In the genomic region with DNA sequence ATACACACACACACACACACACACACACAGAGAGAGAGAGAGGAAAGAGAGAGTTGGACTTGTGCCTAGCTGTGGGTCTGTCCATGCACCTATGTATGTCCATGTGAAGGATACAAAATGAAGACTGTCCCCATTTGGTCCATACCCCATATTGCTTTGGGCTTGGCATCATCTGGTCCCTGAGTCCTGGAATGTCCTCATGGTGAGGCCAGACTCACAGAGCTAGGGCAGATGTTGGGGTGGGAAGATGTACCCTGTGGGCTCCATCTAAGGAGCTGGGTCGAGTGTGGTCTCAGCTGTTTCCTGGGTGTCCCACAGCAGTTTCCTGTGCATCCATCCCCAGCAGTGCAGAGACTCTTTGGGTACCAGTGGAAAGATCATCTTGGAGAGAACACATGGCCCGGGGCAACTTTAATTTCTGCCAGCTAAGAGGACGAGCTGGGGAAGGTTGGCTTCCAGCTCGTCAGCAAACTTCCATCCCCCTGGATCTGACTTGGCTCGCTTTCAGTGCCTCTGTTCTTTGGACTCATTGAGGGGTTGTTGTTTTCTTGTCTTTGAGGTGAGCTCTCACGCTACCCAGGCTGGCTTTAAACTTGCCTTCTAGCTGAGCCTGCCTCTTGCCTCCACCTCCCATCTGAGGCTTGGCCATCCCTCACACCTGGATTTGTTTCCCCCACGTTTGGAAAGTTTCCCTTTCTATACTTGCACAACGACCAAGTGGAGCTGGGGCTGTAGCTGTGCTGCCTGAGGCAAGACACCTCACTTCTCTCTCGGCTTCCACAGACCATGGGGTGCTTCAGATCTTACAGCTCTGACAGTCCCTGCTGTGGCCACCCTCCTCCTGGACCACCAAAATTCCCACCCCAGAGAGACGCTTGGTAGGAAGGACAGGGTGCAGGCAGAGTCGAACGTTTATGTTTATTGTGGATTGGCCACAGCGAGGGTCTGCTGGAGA, we compare ENCODE assay signal across 34 mouse cellular contexts. TPM values are rescaled to one million over a fixed set of nuclear protein-coding genes. Genes with fewer than 3 reads are reported as not detected.
A peak's percentile ranks its signal among the peaks of the same experiment; 100 is the strongest.
DNase-seq lines count a peak whose midpoint lies in the region; ATAC-seq and TF ChIP-seq lines count a peak whose summit lies in the region.
"Had no signal": no experiment of that assay in that cellular context is flagged by ENCODE, and none has a peak within 500 bp of the region (broad histone marks: within the 10 kb centered on the region; RNA-seq: fewer than 3 reads in every experiment).

No protein-coding gene starts in this region.

- TF ChIP-seq POLR2A in heart, adult 2 months (IDR thresholded peaks at IDR 0.05; ENCODE audit: insufficient read depth, low read depth, low read length) = peak; percentile 86
- TF ChIP-seq POLR2A in kidney, adult 2 months (IDR thresholded peaks at IDR 0.05; ENCODE audit: low read depth, low read length) = no peak

- H3K4me2 ChIP-seq in kidney, embryonic 16.5 days (replicated peaks; ENCODE audit: low read depth, low read length) = no peak overlapping the region
- H3K4me2 ChIP-seq: embryonic facial prominence, embryonic 13.5 days; hindbrain, embryonic 13.5 days; liver, embryonic 12.5 days; midbrain, embryonic 12.5 days; neural tube, embryonic 13.5 days had no signal

- no peaks in the 10 kb centered on the region for H3K9me3 ChIP-seq in kidney, embryonic 16.5 days (ENCODE audit: low read length)
- H3K9me3 ChIP-seq in hindbrain, embryonic 10.5 days = no peaks in the 10 kb centered on the region
- H3K9me3 ChIP-seq: embryonic facial prominence, embryonic 13.5 days; hindbrain, embryonic 13.5 days; liver, embryonic 12.5 days; midbrain, embryonic 12.5 days; neural tube, embryonic 13.5 days had no signal

- no peaks in the 10 kb centered on the region for H3K79me2 ChIP-seq in heart, adult 2 months (replicated peaks; ENCODE audit: control insufficient read depth, insufficient read depth, low read length)

- TF ChIP-seq EP300 in heart, adult 2 months (IDR thresholded peaks at IDR 0.05; ENCODE audit: insufficient read depth, low read depth, low read length) = peak; percentile 97

- no peaks in the 10 kb centered on the region for H3K27me3 ChIP-seq in heart, adult 2 months (ENCODE audit: control insufficient read depth, insufficient read depth, low read length)
- H3K27me3 ChIP-seq in kidney, adult 2 months (replicated peaks; ENCODE audit: control insufficient read depth, insufficient read depth, low read length) = no peaks in the 10 kb centered on the region
- H3K27me3 ChIP-seq in kidney, embryonic 16.5 days (ENCODE audit: insufficient read depth, low read length) = no peaks in the 10 kb centered on the region
- H3K27me3 ChIP-seq in hindbrain, embryonic 10.5 days (ENCODE audit: insufficient read depth, poor library complexity, severe bottlenecking) = no peaks in the 10 kb centered on the region
- H3K27me3 ChIP-seq: embryonic facial prominence, embryonic 13.5 days; midbrain, embryonic 12.5 days; neural tube, embryonic 13.5 days had no signal

- intact Hi-C loops in heart, adult 2 months (cut with DNase I) = no loop called here
- intact Hi-C loops in heart, postnatal 36 days (cut with DNase I) = no loop called here

- no peak for ATAC-seq in kidney, embryonic 16.5 days (ENCODE audit: low FRiP score, low TSS enrichment)
- ATAC-seq: CD4-positive, CD25-positive, alpha-beta regulatory T cell, adult 4 months; forebrain, postnatal 0 days; intestine, embryonic 16.5 days; liver, embryonic 12.5 days; liver, postnatal 0 days had no signal

- no peak overlapping the region for H3K9ac ChIP-seq in heart, adult 2 months (ENCODE audit: low read depth, low read length)
- H3K9ac ChIP-seq in kidney, embryonic 16.5 days (replicated peaks; ENCODE audit: low read length) = no peak overlapping the region
- H3K9ac ChIP-seq: embryonic facial prominence, embryonic 13.5 days; forebrain, postnatal 0 days; hindbrain, embryonic 13.5 days; liver, embryonic 12.5 days; liver, postnatal 0 days; midbrain, embryonic 12.5 days; neural tube, embryonic 13.5 days had no signal

- no peak overlapping the region for H3K27ac ChIP-seq in heart, adult 2 months
- no peak overlapping the region for H3K27ac ChIP-seq in kidney, adult 2 months (ENCODE audit: insufficient read depth, low read depth, low read length)
- H3K27ac ChIP-seq in kidney, embryonic 16.5 days (ENCODE audit: low read length) = no peak overlapping the region
- no peak overlapping the region for H3K27ac ChIP-seq in hindbrain, embryonic 10.5 days
- H3K27ac ChIP-seq: embryonic facial prominence, embryonic 13.5 days; hindbrain, embryonic 13.5 days; liver, embryonic 12.5 days; midbrain, embryonic 12.5 days; neural tube, embryonic 13.5 days had no signal

- no peaks in the 10 kb centered on the region for H3K36me3 ChIP-seq in heart, adult 2 months (ENCODE audit: control insufficient read depth, insufficient read depth, low read length)
- H3K36me3 ChIP-seq in kidney, adult 2 months (ENCODE audit: control insufficient read depth, insufficient read depth, low read length) = no peaks in the 10 kb centered on the region
- H3K36me3 ChIP-seq in kidney, embryonic 16.5 days (ENCODE audit: insufficient read depth, low read length) = no peaks in the 10 kb centered on the region
- H3K36me3 ChIP-seq in hindbrain, embryonic 10.5 days = no peaks in the 10 kb centered on the region
- H3K36me3 ChIP-seq: embryonic facial prominence, embryonic 13.5 days; hindbrain, embryonic 13.5 days; liver, embryonic 12.5 days; midbrain, embryonic 12.5 days; neural tube, embryonic 13.5 days had no signal

- no peak overlapping the region for H3K4me3 ChIP-seq in heart, adult 2 months
- no peak overlapping the region for H3K4me3 ChIP-seq in kidney, adult 2 months (ENCODE audit: insufficient read depth, low read depth, low read length)
- no peak overlapping the region for H3K4me3 ChIP-seq in kidney, embryonic 16.5 days (ENCODE audit: low read length)
- H3K4me3 ChIP-seq in hindbrain, embryonic 10.5 days = no peak overlapping the region
- H3K4me3 ChIP-seq: embryonic facial prominence, embryonic 13.5 days; erythroblast, embryonic 14.5 days; hindbrain, embryonic 13.5 days; liver, embryonic 12.5 days; midbrain, embryonic 12.5 days; neural tube, embryonic 13.5 days had no signal

- no peak for DNase-seq in heart, adult 2 months
- no peak for DNase-seq in heart, adult 9 months (ENCODE audit: low spot score in 2 of 2)
- DNase-seq in kidney, adult 2 months = peak; percentile 77
- DNase-seq in heart, postnatal 36 days = peak; percentile 12 to 28
- peak; percentile 62 for DNase-seq in kidney, postnatal 14 days
- no peak for DNase-seq in hindbrain, embryonic 10.5 days (ENCODE audit: low spot score)
- DNase-seq in thymus, postnatal 25 days = no peak
- DNase-seq: adrenal gland, postnatal 14 days; cerebellum, adult 11 months; cerebellum, adult 9-10 months; cerebellum, postnatal 36 days; forebrain, postnatal 0 days; left cerebral cortex, postnatal 4 days; liver, postnatal 0 days; lung, postnatal 36 days; thymus, adult 2 months; thymus, postnatal 4 days had no signal

- no peaks in the 10 kb centered on the region for H3K4me1 ChIP-seq in heart, adult 2 months (ENCODE audit: control insufficient read depth, insufficient read depth, low read length)
- peaks cover 13% of the 10 kb centered on the region for H3K4me1 ChIP-seq in kidney, adult 2 months (ENCODE audit: control insufficient read depth, insufficient read depth, low read length)
- H3K4me1 ChIP-seq in kidney, embryonic 16.5 days (ENCODE audit: insufficient read depth, low read length) = peaks cover 10% of the 10 kb centered on the region; the same call in 1 of the 2 replicates
- H3K4me1 ChIP-seq in hindbrain, embryonic 10.5 days (replicated peaks) = peaks cover 6% of the 10 kb centered on the region
- H3K4me1 ChIP-seq: liver, embryonic 12.5 days had no signal

- WGBS in heart, adult 2 months = 41% methylated on average over 13 of the region's 13 CpGs
- 59% methylated on average over 13 of the region's 13 CpGs for WGBS in kidney, adult 2 months
- 59% methylated on average over 13 of the region's 13 CpGs for WGBS in kidney, embryonic 16.5 days
- WGBS in hindbrain, embryonic 10.5 days = 67% methylated on average over 13 of the region's 13 CpGs

- TF ChIP-seq CTCF in heart, adult 2 months (IDR thresholded peaks at IDR 0.05) = no peak
- TF ChIP-seq CTCF in kidney, adult 2 months (conservative IDR thresholded peaks at IDR 0.05; ENCODE audit: insufficient read depth, insufficient read length, low read depth, low read length) = no peak

RNA-seq across cellular contexts. Expression of a gene that starts 5.2 kb away (rescaled TPM):
- under 1 TPM in 1 of 2 experiments, not detected in 1; 0.30 TPM for total RNA-seq in heart, adult 2 months (2021)
- polyA plus RNA-seq in heart, adult 2 months (2012; rRNA removed) = 1.8 and 2.9 TPM in 2 replicates
- 0.59 and 0.79 TPM in 2 replicates for polyA plus RNA-seq in kidney, adult 2 months (2012; rRNA removed)
- polyA plus RNA-seq in kidney, embryonic 16.5 days (2015; fragmentation: Nextera tagmentation; extraction: Ambion mirVana) = 1.5 and 2.1 TPM in 2 replicates
- under 1 TPM in 1 of 2 experiments, not detected in 1; 0.46 TPM for total RNA-seq in heart, postnatal 36 days (2021)
- 0.78 and 2.9 TPM in 2 replicates for polyA plus RNA-seq in hindbrain, embryonic 10.5 days (2016; fragmentation: Nextera tagmentation; extraction: Ambion mirVana)
- total RNA-seq: gastrocnemius, adult 8-10 months; megakaryocyte, adult 5-6 weeks had no signal
- polyA plus RNA-seq: CD4-positive, CD25-positive, alpha-beta regulatory T cell, adult 4 months; erythroblast, embryonic 14.5 days; liver, embryonic 12.5 days; liver, postnatal 0 days had no signal

RNA-seq across cellular contexts. Expression of a gene that starts 8.8 kb away (rescaled TPM):
- total RNA-seq in heart, adult 2 months (2021) = not detected
- polyA plus RNA-seq in heart, adult 2 months (2012; rRNA removed) = not detected in 2 replicates
- not detected in 2 replicates for polyA plus RNA-seq in kidney, adult 2 months (2012; rRNA removed)
- 0.17 TPM in 1 of 2 replicates, not detected in the other for polyA plus RNA-seq in kidney, embryonic 16.5 days (2015; fragmentation: Nextera tagmentation; extraction: Ambion mirVana)
- total RNA-seq in heart, postnatal 36 days (2021) = not detected
- polyA plus RNA-seq in hindbrain, embryonic 10.5 days (2016; fragmentation: Nextera tagmentation; extraction: Ambion mirVana) = 0.24 TPM in 1 of 2 replicates, not detected in the other
- total RNA-seq: adrenal gland, postnatal 14 days; gastrocnemius, adult 8-10 months; gastrocnemius, postnatal 4 days; layer of hippocampus, adult 18-20 months; layer of hippocampus, postnatal 10 days; left cerebral cortex, postnatal 4 days; megakaryocyte, adult 5-6 weeks had no signal
- polyA plus RNA-seq: CD4-positive, CD25-positive, alpha-beta regulatory T cell, adult 4 months; embryonic facial prominence, embryonic 13.5 days; erythroblast, embryonic 14.5 days; forebrain, embryonic 11.5 days; heart, embryonic 16.5 days; intestine, embryonic 16.5 days; liver, embryonic 12.5 days; liver, postnatal 0 days; lung, embryonic 16.5 days; midbrain, embryonic 12.5 days had no signal

RNA-seq across cellular contexts. Expression of a gene that starts 15.4 kb away (rescaled TPM):
- 1 to 10 TPM; 1.9 to 3.0 TPM for total RNA-seq in heart, adult 2 months (2021)
- polyA plus RNA-seq in heart, adult 2 months (2012; rRNA removed) = 5.1 and 5.4 TPM in 2 replicates
- 1.8 and 2.8 TPM in 2 replicates for polyA plus RNA-seq in kidney, adult 2 months (2012; rRNA removed)
- 30.0 and 33.0 TPM in 2 replicates for polyA plus RNA-seq in kidney, embryonic 16.5 days (2015; fragmentation: Nextera tagmentation; extraction: Ambion mirVana)
- total RNA-seq in heart, postnatal 36 days (2021) = 1 to 10 TPM; 2.5 to 2.8 TPM
- polyA plus RNA-seq in hindbrain, embryonic 10.5 days (2016; fragmentation: Nextera tagmentation; extraction: Ambion mirVana) = 36.5 and 40.0 TPM in 2 replicates
- total RNA-seq: megakaryocyte, adult 5-6 weeks had no signal
- polyA plus RNA-seq: CD4-positive, CD25-positive, alpha-beta regulatory T cell, adult 4 months; erythroblast, embryonic 14.5 days had no signal

RNA-seq across cellular contexts. Expression of a gene that starts 25.4 kb away (rescaled TPM):
- over 10,000 TPM; 19,033 to 21,149 TPM for total RNA-seq in heart, adult 2 months (2021)
- 6,249 and 7,266 TPM in 2 replicates for polyA plus RNA-seq in heart, adult 2 months (2012; rRNA removed)
- 0.75 and 1.5 TPM in 2 replicates for polyA plus RNA-seq in kidney, adult 2 months (2012; rRNA removed)
- polyA plus RNA-seq in kidney, embryonic 16.5 days (2015; fragmentation: Nextera tagmentation; extraction: Ambion mirVana) = 1.1 and 1.4 TPM in 2 replicates
- over 10,000 TPM; 23,066 to 24,862 TPM for total RNA-seq in heart, postnatal 36 days (2021)
- 0.63 and 1.9 TPM in 2 replicates for polyA plus RNA-seq in hindbrain, embryonic 10.5 days (2016; fragmentation: Nextera tagmentation; extraction: Ambion mirVana)
- total RNA-seq: megakaryocyte, adult 5-6 weeks had no signal
- polyA plus RNA-seq: CD4-positive, CD25-positive, alpha-beta regulatory T cell, adult 4 months; erythroblast, embryonic 14.5 days; forebrain, embryonic 11.5 days had no signal

RNA-seq across cellular contexts. Expression of a gene that starts 28.4 kb away (rescaled TPM):
- 1 to 10 TPM; 1.7 to 2.3 TPM for total RNA-seq in heart, adult 2 months (2021)
- polyA plus RNA-seq in heart, adult 2 months (2012; rRNA removed) = 13.0 and 13.8 TPM in 2 replicates
- 63.9 and 85.8 TPM in 2 replicates for polyA plus RNA-seq in kidney, adult 2 months (2012; rRNA removed)
- polyA plus RNA-seq in kidney, embryonic 16.5 days (2015; fragmentation: Nextera tagmentation; extraction: Ambion mirVana) = 45.9 and 55.1 TPM in 2 replicates
- 1 to 10 TPM; 2.0 to 2.7 TPM for total RNA-seq in heart, postnatal 36 days (2021)
- polyA plus RNA-seq in hindbrain, embryonic 10.5 days (2016; fragmentation: Nextera tagmentation; extraction: Ambion mirVana) = 45.2 and 62.5 TPM in 2 replicates

Comparison
In these comparisons a context has a peak if more than half of its experiments do, and no peak if none do; other contexts are left out.
1. DNase-seq: peak in kidney, adult 2 months (single experiment), heart, postnatal 36 days (2 of 2) and kidney, postnatal 14 days (single experiment); none in heart, adult 2 months (0 of 2), heart, adult 9 months (0 of 2), hindbrain, embryonic 10.5 days (single experiment) and thymus, postnatal 25 days (single experiment).